Mouse (Mus musculus) liver, embryonic 13.5 days (tissue): ENCODE measurements around the gene Gm10073. TPM values are rescaled to one million over a fixed set of nuclear protein-coding genes. Genes with fewer than 3 reads are reported as not detected.

Experiments used
- ATAC-seq: fragments of 200-750 bp; cut with Nextera tagmentation; 2 replicates; pipeline ENCODE4 v1.8.0; 2017; ENCODE audit warnings: low read depth, mild to moderate bottlenecking, moderate number of reproducible peaks, moderate library complexity
- DNase-seq: peaks from one replicate; pipeline ENCODE4 v3.0.0; 2022
- H3K27ac ChIP-seq: fragments of 300-500 bp; sonication (generic); 2 replicates; pipeline ENCODE4 v1.5.1; 2015; ENCODE audit warnings: moderate library complexity, mild to moderate bottlenecking, inconsistent platforms
- H3K27me3 ChIP-seq: fragments of 300-500 bp; sonication (generic); 2 replicates; pipeline ENCODE4 v1.6.1; 2015; ENCODE audit warnings: mild to moderate bottlenecking, inconsistent platforms
- H3K36me3 ChIP-seq: fragments of 300-500 bp; sonication (generic); 2 replicates; pipeline ENCODE4 v1.6.1; 2015; ENCODE audit warnings: mild to moderate bottlenecking, inconsistent platforms
- H3K4me1 ChIP-seq: fragments of 300-500 bp; sonication (generic); replicated peaks from 2 replicates; pipeline ENCODE4 v1.6.1; 2015; ENCODE audit warnings: inconsistent platforms
- H3K4me2 ChIP-seq: fragments of 300-500 bp; sonication (generic); 2 replicates; pipeline ENCODE4 v1.6.1; 2015; ENCODE audit warnings: inconsistent platforms, mild to moderate bottlenecking, moderate library complexity
- H3K4me3 ChIP-seq: fragments of 300-500 bp; sonication (generic); replicated peaks from 2 replicates; pipeline ENCODE4 v1.5.1; 2015; ENCODE audit warnings: mild to moderate bottlenecking, inconsistent platforms
- H3K9ac ChIP-seq: fragments of 300-500 bp; sonication (generic); 2 replicates; pipeline ENCODE4 v1.6.1; 2015; ENCODE audit warnings: mild to moderate bottlenecking, inconsistent platforms
- H3K9me3 ChIP-seq: fragments of 300-500 bp; sonication (generic); replicated peaks from 2 replicates; pipeline ENCODE4 v1.6.1; 2016; ENCODE audit warnings: inconsistent platforms
- WGBS: fragments of 180-500 bp; shearing (Covaris S2); methylation state at CpG from one replicate; pipeline ENCODE4 v1.1.7; 2015; ENCODE audit not compliant: insufficient replicate concordance; 5-methylcytosine and 5-hydroxymethylcytosine counted together
- polyA plus RNA-seq: library from polyadenylated mRNA; unstranded; fragments of >200 nt; fragmentation: Nextera tagmentation; extraction: Ambion mirVana; gene quantifications from 2 replicates; pipeline ENCODE4 v1.2.1, GENCODE M21; 2015

The Gm10073 gene
- polyA plus RNA-seq, 1 experiment from 2014 or later: 12.0 TPM

- no peak for DNase-seq
- no peak for ATAC-seq
- Histone ChIP-seq H3K27me3 (no peaks in the 10 kb centered on the region), H3K36me3 (no peaks in the 10 kb centered on the region), H3K4me3 (no peak overlapping the region), H3K9me3 (no peaks in the 10 kb centered on the region), H3K27ac (no peak overlapping the region), H3K4me2 (no peak overlapping the region), H3K9ac (no peak overlapping the region), H3K4me1 (no peaks in the 10 kb centered on the region)
- WGBS: 61% methylated on average over 9 of the region's 9 CpGs
Observed at GRCm38 (mm10) chr8:106527241-106528036, 45.8 kb downstream of the Gm10073 start.

- no peak overlapping the region for H3K27ac ChIP-seq
- no peaks in the 10 kb centered on the region for H3K4me1 ChIP-seq
- no peaks in the 10 kb centered on the region for H3K36me3 ChIP-seq
- WGBS: 46% methylated on average over 6 of the region's 6 CpGs
- no peak overlapping the region for H3K4me2 ChIP-seq
- no peaks in the 10 kb centered on the region for H3K9me3 ChIP-seq
- H3K4me3 ChIP-seq: no peak overlapping the region
- no peaks in the 10 kb centered on the region for H3K27me3 ChIP-seq
- no peak for ATAC-seq
- DNase-seq: no peak
- no peak overlapping the region for H3K9ac ChIP-seq
Observed at GRCm38 (mm10) chr8:106526725-106527124, 46.5 kb downstream of the Gm10073 start.

Other genes starting within 250 kb of the Gm10073 start
- gene Smpd3, start 235.5 kb downstream of the Gm10073 start, polyA plus RNA-seq: 0.35 and 0.67 TPM in 2 replicates
- 2.6 and 3.0 TPM in 2 replicates for gene Zfp90, start 158.1 kb downstream of the Gm10073 start, polyA plus RNA-seq
- gene 6030452D12Rik, start 72.9 kb downstream of the Gm10073 start, polyA plus RNA-seq: not detected in 2 replicates
- gene Cdh3, start 62.6 kb downstream of the Gm10073 start, polyA plus RNA-seq: 2.5 and 2.8 TPM in 2 replicates
- gene Cdh1, start 29.9 kb upstream of the Gm10073 start, polyA plus RNA-seq: 12.1 and 17.3 TPM in 2 replicates
- gene Tango6, start 109.6 kb upstream of the Gm10073 start, polyA plus RNA-seq: 3.8 and 4.5 TPM in 2 replicates